Mouse (Mus musculus) olfactory bulb, adult 2 months (tissue): ENCODE measurements at regions not wholly inside any gene's neighbourhood (a gene's known extent, or its start where the extent isn't known, plus 50 kb on each side); places are given as distances from the start of the nearest gene placed in this dataset.

Source experiments
- H3K27ac ChIP-seq: fragments of 200-500 bp; 2 replicates; pipeline ENCODE4 v1.5.1; 2012; ENCODE audit warnings: low read depth, low read length; ENCODE audit not compliant: insufficient read depth
- H3K4me1 ChIP-seq: fragments of 200-500 bp; 2 replicates; pipeline ENCODE4 v1.6.1; 2012; ENCODE audit warnings: low read length; ENCODE audit not compliant: control insufficient read depth, insufficient read depth
- H3K4me3 ChIP-seq: fragments of 200-500 bp; 2 replicates; pipeline ENCODE4 v1.5.1; 2012; ENCODE audit warnings: mild to moderate bottlenecking, low read depth, low read length, moderate library complexity; ENCODE audit not compliant: insufficient read depth
- CTCF ChIP-seq: fragments of 200-500 bp; IDR thresholded peaks from 2 replicates; pipeline ENCODE4 v1.5.1; 2012; ENCODE audit warnings: low read depth, mild to moderate bottlenecking, low read length, moderate library complexity; ENCODE audit not compliant: insufficient read depth
- POLR2A ChIP-seq: fragments of 200-500 bp; IDR thresholded peaks from 2 replicates; pipeline ENCODE4 v1.6.1; 2012; ENCODE audit warnings: mild to moderate bottlenecking, low read depth, low read length, moderate library complexity; ENCODE audit not compliant: insufficient read depth
- WGBS: fragments of 180-500 bp; shearing (Covaris S2); methylation state at CpG from one replicate; pipeline ENCODE4 v1.1.7; 2018; 5-methylcytosine and 5-hydroxymethylcytosine counted together

GRCm38 (mm10) chr1:90268131-90268691, 64.4 kb downstream of the Ackr3 start:
- Histone ChIP-seq H3K4me1 (peaks cover 4% of the 10 kb centered on the region), H3K27ac (no peak overlapping the region), H3K4me3 (no peak overlapping the region)
- WGBS, result 62% methylated on average over 17 of the region's 17 CpGs
- no peak for TF ChIP-seq CTCF
- no peak for TF ChIP-seq POLR2A

- H3K27ac ChIP-seq, result no peak overlapping the region
- H3K4me1 ChIP-seq, result peaks cover 9% of the 10 kb centered on the region
- WGBS, result 81% methylated on average over 7 of the region's 7 CpGs
- no peak overlapping the region for H3K4me3 ChIP-seq
- no peak for TF ChIP-seq CTCF
Measured at GRCm38 (mm10) chr1:90268951-90269350, 65.2 kb downstream of the Ackr3 start.

GRCm38 (mm10) chr1:90269836-90270235, 66.1 kb downstream of the Ackr3 start:
- TF ChIP-seq POLR2A (no peak), CTCF (no peak)
- H3K4me1 ChIP-seq, result peaks cover 9% of the 10 kb centered on the region
- H3K27ac ChIP-seq, result no peak overlapping the region
- no peak overlapping the region for H3K4me3 ChIP-seq
- WGBS, result 76% methylated on average over 1 of the region's 1 CpGs

- H3K4me1 ChIP-seq, result peaks cover 13% of the 10 kb centered on the region
- TF ChIP-seq CTCF, result no peak
- no peak for TF ChIP-seq POLR2A
- WGBS, result 96% methylated on average over 3 of the region's 3 CpGs
Measured at GRCm38 (mm10) chr1:90271326-90271725, 67.5 kb downstream of the Ackr3 start.

GRCm38 (mm10) chr1:90272411-90272810, 68.6 kb downstream of the Ackr3 start:
- no peak overlapping the region for H3K4me3 ChIP-seq
- TF ChIP-seq CTCF (no peak), POLR2A (no peak)
- no peak overlapping the region for H3K27ac ChIP-seq
- peaks cover 17% of the 10 kb centered on the region for H3K4me1 ChIP-seq
- WGBS, result 97% methylated on average over 5 of the region's 5 CpGs

More at GRCm38 (mm10) chr1:90271326-90271725, 67.5 kb downstream of the Ackr3 start:
- Histone ChIP-seq H3K4me3 (no peak overlapping the region), H3K27ac (no peak overlapping the region)

GRCm38 (mm10) chr1:90272830-90273628, 69.2 kb downstream of the Ackr3 start:
- TF ChIP-seq POLR2A, result no peak
- TF ChIP-seq CTCF, result no peak
- no peak overlapping the region for H3K27ac ChIP-seq
- 56% methylated on average over 19 of the region's 19 CpGs for WGBS
- peaks cover 18% of the 10 kb centered on the region for H3K4me1 ChIP-seq
- no peak overlapping the region for H3K4me3 ChIP-seq

DNA sequence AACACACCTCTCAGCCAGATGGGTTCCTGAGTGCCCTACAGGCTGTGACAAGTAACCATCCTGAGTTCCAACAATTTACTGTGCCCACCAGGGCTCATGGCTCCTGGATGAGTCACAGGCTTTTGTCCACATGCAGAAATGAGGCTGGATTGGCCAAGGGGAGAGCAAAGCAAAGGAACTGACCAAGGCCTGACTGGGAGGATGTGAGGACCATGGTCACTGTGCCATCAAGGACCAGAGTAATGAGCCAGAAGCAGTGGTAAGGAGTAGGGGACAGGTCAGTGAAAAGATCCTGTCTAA, 69.8 kb downstream of the Ackr3 start:
- Histone ChIP-seq H3K27ac (no peak overlapping the region), H3K4me1 (peaks cover 18% of the 10 kb centered on the region), H3K4me3 (no peak overlapping the region)
- no peak for TF ChIP-seq CTCF
- no peak for TF ChIP-seq POLR2A

- no peak overlapping the region for H3K27ac ChIP-seq
- H3K4me1 ChIP-seq, result peaks cover 18% of the 10 kb centered on the region
- H3K4me3 ChIP-seq, result no peak overlapping the region
- 96% methylated on average over 9 of the region's 9 CpGs for WGBS
- TF ChIP-seq CTCF (no peak), POLR2A (no peak)
Measured at GRCm38 (mm10) chr1:90274968-90275651, 71.3 kb downstream of the Ackr3 start.

- Histone ChIP-seq H3K4me3 (no peak overlapping the region), H3K27ac (no peak overlapping the region), H3K4me1 (peaks cover 18% of the 10 kb centered on the region)
- WGBS, result 62% methylated on average over 16 of the region's 16 CpGs
- TF ChIP-seq POLR2A (no peak), CTCF (no peak)
Measured at GRCm38 (mm10) chr1:90275786-90276520, 72.2 kb downstream of the Ackr3 start.
